Mouse (Mus musculus) CH12.LX (cell line): ENCODE data around the gene Kank1. TPM values are rescaled to one million over a fixed set of nuclear protein-coding genes. Genes with fewer than 3 reads are reported as not detected.

Experiments used
- DNase-seq: peaks from one replicate; pipeline ENCODE4 v3.0.0-alpha.2; 2013; ENCODE audit errors: extremely low read depth
- H3K27ac ChIP-seq: 2 replicates; pipeline ENCODE4 v1.5.1; 2012; ENCODE audit warnings: low read depth, mild to moderate bottlenecking, control low read depth, moderate library complexity; ENCODE audit not compliant: insufficient read depth
- H3K27me3 ChIP-seq: replicated peaks from 2 replicates; pipeline ENCODE3; 2012; ENCODE audit warnings: inconsistent platforms
- H3K36me3 ChIP-seq, 2 experiments: replicated peaks in 1 of 2; 2 replicates each; pipeline versions ENCODE3 to v1.6.1; 2012; ENCODE audit warnings: inconsistent platforms in 1 of 2, low read length in 1 of 2, mild to moderate bottlenecking in 1 of 2, mixed read lengths in 1 of 2, moderate library complexity in 1 of 2; ENCODE audit not compliant: control insufficient read depth in 1 of 2, insufficient read depth in 1 of 2
- H3K4me1 ChIP-seq, 2 experiments: 2 replicates each; pipeline ENCODE4 v1.6.1; 2012; ENCODE audit warnings: inconsistent platforms in 1 of 2, moderate library complexity in 1 of 2; ENCODE audit not compliant: insufficient read depth in 2 of 2, control insufficient read depth in 1 of 2
- H3K4me2 ChIP-seq: 2 replicates; pipeline ENCODE4 v1.6.1; 2012; ENCODE audit warnings: low read depth, mild to moderate bottlenecking, control low read depth; ENCODE audit not compliant: poor library complexity, insufficient read depth, severe bottlenecking
- H3K4me3 ChIP-seq, 3 experiments: fragments of 150-350 bp in 1 of 3; sonication (generic) in 1 of 3; replicated peaks in 1 of 3; 2 replicates each; pipeline versions ENCODE3 to v1.5.1; 2011 to 2012; ENCODE audit warnings: low read depth in 2 of 3, low read length in 2 of 3, mild to moderate bottlenecking in 2 of 3, moderate library complexity in 2 of 3, control low read depth in 1 of 3, improper control_type of control experiment in 1 of 3, inconsistent platforms in 1 of 3, mixed read lengths in 1 of 3; ENCODE audit not compliant: poor library complexity in 1 of 3
- H3K79me2 ChIP-seq: replicated peaks from 2 replicates; pipeline ENCODE4 v1.6.1; 2012; ENCODE audit warnings: mild to moderate bottlenecking, moderate library complexity; ENCODE audit not compliant: control insufficient read depth, poor library complexity, insufficient read depth, severe bottlenecking; ENCODE audit errors: extremely low read depth
- H3K9ac ChIP-seq: 2 replicates; pipeline ENCODE4 v1.6.1; 2012; ENCODE audit warnings: low read depth, mild to moderate bottlenecking, control low read depth, moderate library complexity; ENCODE audit not compliant: insufficient read depth
- H3K9me3 ChIP-seq: replicated peaks from 2 replicates; pipeline ENCODE3; 2012; ENCODE audit warnings: low read length, inconsistent platforms, mixed read lengths
- BHLHE40 ChIP-seq: IDR thresholded peaks from 2 replicates; pipeline ENCODE4 v1.6.1; 2011; ENCODE audit warnings: mild to moderate bottlenecking, low read depth, low read length, improper control_type of control experiment
- CHD1 ChIP-seq: IDR thresholded peaks from 2 replicates; pipeline ENCODE4 v1.6.1; 2012; ENCODE audit warnings: low read depth, low read length, improper control_type of control experiment, inconsistent platforms
- E2F4 ChIP-seq: IDR thresholded peaks from 2 replicates; pipeline ENCODE4 v1.6.1; 2011; ENCODE audit warnings: low read depth, low read length, improper control_type of control experiment; ENCODE audit not compliant: insufficient replicate concordance
- GABPA ChIP-seq: IDR thresholded peaks from 2 replicates; pipeline ENCODE4 v1.6.1; 2012; ENCODE audit warnings: low read depth, low read length, improper control_type of control experiment, inconsistent platforms; ENCODE audit not compliant: insufficient replicate concordance
- HCFC1 ChIP-seq: IDR thresholded peaks from 2 replicates; pipeline ENCODE4 v1.6.1; 2012; ENCODE audit warnings: low read depth, mild to moderate bottlenecking, inconsistent platforms, low read length, improper control_type of control experiment
- JUN ChIP-seq: IDR thresholded peaks from 2 replicates; pipeline ENCODE4 v1.6.1; 2011; ENCODE audit warnings: low read depth, mild to moderate bottlenecking, low read length, improper control_type of control experiment, moderate library complexity; ENCODE audit not compliant: insufficient read depth
- MAFK ChIP-seq: IDR thresholded peaks from 2 replicates; pipeline ENCODE4 v1.6.1; 2011; ENCODE audit warnings: low read length, improper control_type of control experiment; ENCODE audit not compliant: insufficient replicate concordance
- MAX ChIP-seq: IDR thresholded peaks from 2 replicates; pipeline ENCODE4 v1.6.1; 2011; ENCODE audit warnings: low read length, improper control_type of control experiment
- MAZ ChIP-seq: IDR thresholded peaks from 2 replicates; pipeline ENCODE4 v1.6.1; 2012; ENCODE audit warnings: low read depth, mild to moderate bottlenecking, inconsistent platforms, low read length, improper control_type of control experiment, moderate library complexity
- MEF2A ChIP-seq: IDR thresholded peaks from 2 replicates; pipeline ENCODE4 v1.6.1; 2014; ENCODE audit warnings: low read depth, mild to moderate bottlenecking, inconsistent platforms, low read length, improper control_type of control experiment, borderline replicate concordance
- MXI1 ChIP-seq: IDR thresholded peaks from 2 replicates; pipeline ENCODE4 v1.6.1; 2011; ENCODE audit warnings: mild to moderate bottlenecking, low read depth, low read length, improper control_type of control experiment
- MYC ChIP-seq: IDR thresholded peaks from 2 replicates; pipeline ENCODE4 v1.6.1; 2011; ENCODE audit warnings: low read depth, mild to moderate bottlenecking, improper control_type of control experiment, low read length
- NELFE ChIP-seq: IDR thresholded peaks from 2 replicates; pipeline ENCODE4 v1.6.1; 2011; ENCODE audit warnings: low read depth, low read length, improper control_type of control experiment
- PAX5 ChIP-seq: IDR thresholded peaks from 2 replicates; pipeline ENCODE4 v1.6.1; 2012; ENCODE audit warnings: low read length, inconsistent platforms, mixed read lengths
- POLR2A ChIP-seq: IDR thresholded peaks from 2 replicates; pipeline ENCODE4 v1.6.1; 2011; ENCODE audit warnings: low read depth, mild to moderate bottlenecking, improper control_type of control experiment, low read length
- RCOR1 ChIP-seq: conservative IDR thresholded peaks from 2 replicates; pipeline ENCODE4 v1.6.1; 2012; ENCODE audit warnings: low read depth, mild to moderate bottlenecking, inconsistent platforms, low read length, improper control_type of control experiment
- SIN3A ChIP-seq: IDR thresholded peaks from 2 replicates; pipeline ENCODE4 v1.6.1; 2012; ENCODE audit warnings: low read length, improper control_type of control experiment, inconsistent platforms
- SMC3 ChIP-seq: IDR thresholded peaks from 2 replicates; pipeline ENCODE4 v1.6.1; 2011; ENCODE audit warnings: low read depth, low read length, improper control_type of control experiment
- TCF12 ChIP-seq: IDR thresholded peaks from 2 replicates; pipeline ENCODE4 v1.6.1; 2014; ENCODE audit warnings: low read depth, mild to moderate bottlenecking, inconsistent platforms, low read length, improper control_type of control experiment
- UBTF ChIP-seq: IDR thresholded peaks from 2 replicates; pipeline ENCODE4 v1.6.1; 2012; ENCODE audit warnings: low read depth, mild to moderate bottlenecking, inconsistent platforms, low read length, improper control_type of control experiment, moderate library complexity
- ZKSCAN1 ChIP-seq: IDR thresholded peaks from 2 replicates; pipeline ENCODE4 v1.6.1; 2012; ENCODE audit warnings: low read depth, inconsistent platforms, low read length, improper control_type of control experiment, borderline replicate concordance
- dilution Hi-C: fragments of 300-500 bp; cut with MboI; formaldehyde crosslinking; loops from 2 replicates; pipeline ENCODE4 v1.14.3; 2020; ENCODE audit warnings: low sequenced_read_pairs; ENCODE audit not compliant: extremely low pct_unique_long_range_greater_than_20kb, extremely low pct_ligation_motif_present
- in situ Hi-C: fragments of 300-500 bp; cut with MboI; formaldehyde crosslinking; loops from 3 replicates; pipeline ENCODE4 v1.14.3; 2019; ENCODE audit warnings: low sequenced_read_pairs, low pct_ligation_motif_present, low pct_unique_long_range_greater_than_20kb, mixed read lengths
- polyA plus RNA-seq: library from polyadenylated mRNA; unstranded; fragments of >175 nt; gene quantifications from 2 replicates; pipeline ENCODE4 v1.2.1, GENCODE M21; 2012; ENCODE audit warnings: low read depth; ENCODE audit not compliant: insufficient read length
- total RNA-seq, 2 experiments: library from RNA; depleted of rRNA; stranded (reverse); fragments of 300-350 nt in 1 of 2; fragments of >200 nt in 1 of 2; gene quantifications; 2 replicates each; pipeline ENCODE4 v1.2.3; 2012 to 2014

The Kank1 gene
- total and polyA plus RNA-seq, 3 experiments: 0.10 to 0.13 (median 0.12) TPM

DNA sequence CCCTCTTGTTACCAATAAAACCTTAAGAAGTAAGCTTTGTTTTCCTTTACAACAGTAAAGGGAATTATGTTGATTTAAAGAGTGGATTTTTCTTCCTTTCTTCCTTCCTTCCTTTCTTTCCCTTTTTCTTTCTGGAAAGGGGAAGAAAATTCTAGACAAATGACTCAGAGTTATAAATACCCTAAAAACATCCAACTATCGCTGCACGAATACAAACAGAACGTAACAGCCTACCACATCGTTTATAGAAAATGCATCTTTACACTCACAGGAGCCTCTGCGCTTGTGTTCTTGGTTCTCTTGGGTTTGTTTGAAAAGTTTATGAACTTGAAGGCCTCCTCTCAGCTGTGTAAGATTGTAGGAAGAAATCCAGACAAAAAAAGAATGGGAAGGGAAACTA lies 178.7 kb downstream of the Kank1 start:
- no peak for DNase-seq
- dilution Hi-C loops (no loop called here), in situ Hi-C loops (no loop called here)
- no peak overlapping the region for H3K4me3 ChIP-seq
- TF ChIP-seq CHD1: no peak
- TF ChIP-seq MYC: no peak
- TF ChIP-seq E2F4: no peak
- no peak for TF ChIP-seq NELFE
- TF ChIP-seq MEF2A: no peak
- no peak for TF ChIP-seq MAZ
- no peak for TF ChIP-seq MXI1
- no peak for TF ChIP-seq HCFC1
- TF ChIP-seq POLR2A: no peak
- no peak for TF ChIP-seq ZKSCAN1
- no peak for TF ChIP-seq MAX
- no peaks in the 10 kb centered on the region for H3K79me2 ChIP-seq
- no peak overlapping the region for H3K4me2 ChIP-seq
- H3K9me3 ChIP-seq: no peaks in the 10 kb centered on the region
- no peak overlapping the region for H3K9ac ChIP-seq
- no peaks in the 10 kb centered on the region for H3K36me3 ChIP-seq
- no peaks in the 10 kb centered on the region for H3K27me3 ChIP-seq
- H3K27ac ChIP-seq: no peak overlapping the region
- peaks cover 0 to 5% of the 10 kb centered on the region in 2 experiments; a peak in 2 of 4 replicates for H3K4me1 ChIP-seq

DNA sequence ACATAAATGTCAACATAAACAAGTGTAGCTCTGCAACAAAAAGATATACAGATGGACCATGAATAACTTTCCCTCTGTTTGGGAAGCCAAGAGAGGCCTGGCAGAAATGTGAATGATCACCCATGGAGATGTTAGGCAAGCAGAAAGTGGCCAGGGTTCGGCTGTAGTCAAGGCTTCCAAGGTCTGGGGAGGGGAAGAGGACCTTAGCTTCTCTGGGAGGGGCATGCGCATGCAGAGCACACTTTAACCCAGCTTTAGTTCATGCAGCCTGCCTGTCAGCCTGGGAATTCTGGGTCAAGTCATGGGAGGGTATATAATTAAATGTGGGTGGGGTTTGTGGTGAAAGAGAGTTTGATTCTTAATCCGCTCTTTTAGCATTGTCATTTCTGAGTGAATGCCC lies 180.9 kb downstream of the Kank1 start:
- Histone ChIP-seq H3K4me1 (peaks cover 0 to 5% of the 10 kb centered on the region in 2 experiments; a peak in 2 of 4 replicates), H3K79me2 (no peaks in the 10 kb centered on the region), H3K9ac (no peak overlapping the region), H3K9me3 (no peaks in the 10 kb centered on the region), H3K27ac (no peak overlapping the region), H3K36me3 (no peaks in the 10 kb centered on the region), H3K27me3 (no peaks in the 10 kb centered on the region), H3K4me3 (no peak overlapping the region), H3K4me2 (no peak overlapping the region)
- in situ Hi-C loops (no loop called here), dilution Hi-C loops (no loop called here)
- no peak for DNase-seq
- TF ChIP-seq E2F4 (no peak), JUN (no peak), RCOR1 (no peak), PAX5 (no peak), ZKSCAN1 (no peak), MYC (no peak), UBTF (no peak), TCF12 (no peak), MAZ (no peak), MAFK (no peak), SIN3A (no peak), BHLHE40 (no peak), SMC3 (no peak), GABPA (no peak)
